Mouse (Mus musculus) NIH3T3 (cell line): ENCODE measurements around the gene Zfp385c.

Experiments used
- DNase-seq: peaks from one replicate; pipeline ENCODE4 v3.0.0-alpha.2; 2012; ENCODE audit warnings: low read depth

Gene Zfp385c

GRCm38 (mm10) chr11:100688443-100688842 is 3.8 kb downstream of the Zfp385c start:
- no peak for DNase-seq

GRCm38 (mm10) chr11:100687265-100687664 is 5.0 kb downstream of the Zfp385c start:
- DNase-seq: no peak

- no peak for DNase-seq
Measured at GRCm38 (mm10) chr11:100685371-100685770, 6.9 kb downstream of the Zfp385c start.

- DNase-seq: no peak
Measured at GRCm38 (mm10) chr11:100684084-100684483, 8.2 kb downstream of the Zfp385c start.

- no peak for DNase-seq
Measured at GRCm38 (mm10) chr11:100682526-100682925, 9.7 kb downstream of the Zfp385c start.

- no peak for DNase-seq
Measured at GRCm38 (mm10) chr11:100681826-100682225, 10.4 kb downstream of the Zfp385c start.

GRCm38 (mm10) chr11:100677810-100678209 is 14.4 kb downstream of the Zfp385c start:
- DNase-seq: peak; percentile 21

GRCm38 (mm10) chr11:100673169-100673568 is 19.1 kb downstream of the Zfp385c start:
- no peak for DNase-seq

GRCm38 (mm10) chr11:100671956-100672355 is 20.3 kb downstream of the Zfp385c start:
- DNase-seq: no peak

GRCm38 (mm10) chr11:100671049-100671448 is 21.2 kb downstream of the Zfp385c start:
- no peak for DNase-seq

GRCm38 (mm10) chr11:100659806-100660205 is 32.4 kb downstream of the Zfp385c start:
- no peak for DNase-seq

GRCm38 (mm10) chr11:100656458-100656857 is 35.8 kb downstream of the Zfp385c start:
- no peak for DNase-seq

- peak; percentile 21 for DNase-seq
Measured at GRCm38 (mm10) chr11:100655589-100655988, 36.7 kb downstream of the Zfp385c start.

GRCm38 (mm10) chr11:100651748-100652147 is 40.5 kb downstream of the Zfp385c start:
- DNase-seq: no peak

- DNase-seq: no peak
Measured at GRCm38 (mm10) chr11:100651205-100651604, 41.0 kb downstream of the Zfp385c start.

GRCm38 (mm10) chr11:100648405-100648804 is 43.9 kb downstream of the Zfp385c start:
- no peak for DNase-seq

- DNase-seq: peak; percentile 65
Measured at GRCm38 (mm10) chr11:100646265-100646664, 46.0 kb downstream of the Zfp385c start.

GRCm38 (mm10) chr11:100643612-100644575 is 48.4 kb downstream of the Zfp385c start:
- DNase-seq: peak; percentile 24

GRCm38 (mm10) chr11:100640159-100640906 is 51.9 kb downstream of the Zfp385c start:
- DNase-seq: no peak

- DNase-seq: no peak
Measured at GRCm38 (mm10) chr11:100634530-100634929, 57.7 kb downstream of the Zfp385c start.

GRCm38 (mm10) chr11:100628862-100629352 is 63.3 kb downstream of the Zfp385c start:
- DNase-seq: no peak

- DNase-seq: no peak
Measured at GRCm38 (mm10) chr11:100628056-100628455, 64.2 kb downstream of the Zfp385c start.
